Mouse (Mus musculus) 3T3-L1 (cell line): ENCODE measurements at regions not wholly inside any gene's neighbourhood (a gene's known extent, or its start where the extent isn't known, plus 50 kb on each side); places are given as distances from the start of the nearest gene placed in this dataset.
"Not testable (repeated sequence)": the region's sequence is repeated elsewhere in the genome, so short reads cannot be mapped to it uniquely, and the experiment has no call there.

ENCODE experiments used
- DNase-seq: peaks from one replicate; pipeline ENCODE4 v3.0.0-alpha.2; 2015; ENCODE audit warnings: low read depth, low spot score

DNA sequence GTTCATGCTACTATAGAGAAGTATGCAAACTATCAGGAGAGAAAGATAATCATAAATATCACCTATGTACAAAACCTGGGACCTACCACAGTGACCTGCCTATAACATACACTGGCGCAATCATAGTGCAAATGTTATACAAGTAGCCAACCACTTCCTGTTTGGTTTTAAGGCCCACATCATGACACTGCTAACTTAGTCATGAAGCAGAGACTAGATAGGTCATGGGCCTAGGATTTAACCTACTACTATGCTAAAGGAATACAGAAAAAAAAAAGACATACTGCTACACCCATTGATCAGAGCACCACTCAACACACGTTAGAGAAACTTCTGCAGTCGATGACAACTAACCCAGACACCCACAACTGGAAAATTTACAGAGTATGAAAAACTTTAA is 498.6 kb upstream of the Acvr2a start:
- DNase-seq = no peak

DNA sequence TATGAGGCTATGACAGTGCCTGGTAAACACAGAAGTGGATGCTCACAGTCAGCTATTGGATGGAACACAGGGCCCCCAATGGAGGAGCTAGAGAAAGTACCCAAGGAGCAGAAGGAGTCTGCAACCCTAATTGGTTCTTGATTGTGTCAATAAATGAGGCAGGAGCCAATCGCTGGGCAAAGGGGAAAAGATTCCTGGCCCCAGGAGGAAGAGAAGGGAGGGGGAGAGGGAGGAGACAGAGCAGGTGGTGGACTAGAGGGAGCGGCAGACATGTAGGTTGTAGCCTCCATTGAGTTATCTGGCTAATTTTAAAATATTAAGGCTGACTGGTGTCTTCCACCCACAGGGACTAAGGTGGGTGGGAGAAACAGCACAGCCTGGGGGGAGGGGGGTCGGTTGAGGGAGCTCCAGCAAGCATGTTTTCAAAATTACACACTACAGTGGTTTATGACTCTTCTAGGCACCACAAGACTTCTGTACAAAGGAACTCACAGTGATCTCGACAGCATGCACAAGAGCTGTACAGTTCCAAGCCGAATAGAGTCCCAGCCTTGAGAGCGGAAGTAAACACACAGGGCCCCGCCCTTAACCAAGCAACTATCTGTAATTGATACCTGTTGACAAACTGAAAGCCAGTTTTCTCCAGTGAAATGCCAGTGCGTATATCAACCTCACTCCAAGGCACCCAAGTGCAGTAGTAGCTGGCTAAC is 497.6 kb upstream of the Acvr2a start:
- DNase-seq = no peak

DNA sequence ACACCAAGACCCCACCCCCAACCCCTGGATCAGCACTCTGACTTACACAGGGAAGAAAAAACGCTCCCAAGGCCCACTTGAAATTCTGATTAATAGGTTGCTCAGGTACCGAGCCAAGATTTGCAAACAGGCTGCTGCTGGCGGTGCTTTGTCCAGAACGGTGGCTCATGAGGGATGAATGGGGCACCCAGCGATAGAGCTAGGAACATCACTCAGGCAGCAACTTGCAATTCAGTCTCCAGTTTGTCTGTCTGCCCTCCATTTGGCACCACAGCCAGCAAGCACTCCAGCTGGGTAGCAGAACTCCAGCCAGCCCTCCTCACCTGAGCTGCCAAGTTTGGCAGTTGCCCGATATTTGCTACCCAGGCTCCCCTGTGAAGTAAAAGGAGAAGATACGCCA is 496.1 kb upstream of the Acvr2a start:
- DNase-seq = no peak

DNA sequence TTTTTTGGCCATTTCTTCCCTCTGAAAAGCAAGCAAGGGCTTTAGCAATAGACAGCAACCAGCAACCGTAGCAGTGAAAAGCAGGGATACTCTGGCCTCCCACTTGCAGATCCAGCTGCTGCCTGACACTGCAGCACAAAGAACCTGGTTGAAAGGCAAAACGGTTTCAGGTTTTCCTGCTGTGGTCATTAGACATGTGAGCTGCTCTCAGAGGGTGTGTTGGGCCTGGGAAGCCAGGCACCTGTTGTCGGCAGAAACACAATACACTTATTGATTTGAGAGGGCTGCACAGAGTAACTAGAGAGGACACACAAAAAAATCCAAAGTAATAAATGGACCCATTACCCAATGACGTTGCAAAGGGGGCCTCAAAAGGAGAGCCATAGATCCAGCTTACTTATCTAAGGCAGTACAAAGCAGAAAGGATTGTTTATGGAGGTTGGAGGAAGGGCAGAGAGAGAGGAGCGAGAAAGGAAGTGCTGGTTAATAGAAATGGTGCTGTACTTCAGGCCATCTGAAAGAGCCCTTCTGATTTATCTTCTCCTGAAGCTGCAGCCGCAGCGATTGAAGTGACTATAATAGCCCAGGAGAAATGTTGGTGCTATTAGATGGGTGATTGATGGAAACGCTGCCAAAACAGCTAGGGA is 495.4 kb upstream of the Acvr2a start:
- no peak for DNase-seq

DNA sequence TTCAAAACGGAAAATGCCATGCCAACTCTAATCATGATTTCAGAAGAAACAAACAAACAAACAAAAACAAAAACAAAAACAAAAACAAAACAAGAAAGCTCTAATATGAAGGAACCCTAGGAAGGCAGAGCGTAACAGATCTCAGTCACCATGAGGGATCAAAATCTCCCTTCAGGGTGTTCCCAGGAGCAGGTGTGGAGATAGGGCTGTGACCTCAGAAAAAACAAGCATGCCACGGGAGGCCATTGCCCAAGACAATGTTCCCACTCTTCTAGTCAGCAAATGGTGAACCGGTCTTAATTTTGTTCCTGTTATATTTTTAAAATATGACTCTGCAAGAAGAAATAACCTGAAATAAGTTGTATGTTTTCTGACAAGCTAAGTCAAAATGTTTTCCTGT is 492.4 kb upstream of the Acvr2a start:
- DNase-seq = no peak

DNA sequence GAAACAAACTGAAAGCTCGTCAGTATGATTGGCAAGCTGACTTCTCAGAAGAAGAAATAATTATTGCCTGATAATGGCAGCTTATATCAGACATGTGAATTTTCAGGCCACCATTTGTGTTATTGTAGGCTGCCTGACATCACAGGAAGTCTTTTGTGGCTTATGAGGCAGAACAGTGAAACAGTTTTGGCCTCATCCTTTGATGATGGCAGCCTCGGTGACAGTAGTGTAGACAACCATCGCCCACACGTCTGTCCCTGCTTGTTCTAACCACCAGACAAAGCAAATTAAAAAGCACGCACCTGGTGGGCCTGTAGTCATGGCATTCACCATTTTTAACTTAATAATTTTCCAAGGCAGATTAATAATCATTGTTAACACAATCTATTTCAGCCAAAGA is 491.6 kb upstream of the Acvr2a start:
- DNase-seq = no peak

DNA sequence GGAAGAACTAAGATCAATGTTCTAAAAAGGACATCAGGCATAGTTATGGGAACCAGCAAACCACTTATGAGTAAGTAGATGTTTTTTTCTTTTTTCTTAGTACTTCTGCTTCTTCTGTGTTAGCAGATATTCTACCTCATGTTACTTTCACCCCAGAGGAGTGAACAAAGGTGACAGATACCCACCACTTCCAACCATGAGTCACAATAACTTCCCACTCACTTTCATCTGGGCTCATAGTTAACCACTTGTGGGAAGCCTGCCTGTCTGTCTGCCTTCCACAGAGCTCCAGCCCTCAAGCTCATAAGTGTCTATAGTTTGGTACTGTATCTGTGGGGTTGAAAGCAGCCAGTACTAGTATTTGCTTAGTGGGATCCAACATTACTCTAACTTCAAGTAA is 485.7 kb upstream of the Acvr2a start:
- DNase-seq = no peak

DNA sequence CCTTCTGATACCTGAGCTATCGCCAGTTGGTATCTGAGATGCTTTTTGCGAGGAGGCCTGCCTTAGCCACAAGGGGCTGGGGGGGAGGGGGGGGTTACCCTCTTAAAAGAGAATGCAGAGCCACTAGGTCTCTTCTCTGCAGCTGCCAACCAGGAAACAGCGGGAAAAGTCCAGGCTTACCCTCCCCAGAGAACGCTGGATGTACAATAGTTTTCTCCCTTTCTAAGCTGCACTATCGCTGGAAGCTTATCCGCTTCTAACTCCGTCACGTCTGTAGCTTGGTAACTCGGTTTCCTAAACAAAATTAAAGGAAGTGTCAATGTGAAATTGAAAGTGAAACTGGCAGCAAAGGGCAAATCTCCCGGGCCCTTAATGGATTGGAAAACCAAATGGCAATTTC is 481.1 kb upstream of the Acvr2a start:
- peak; percentile 25 for DNase-seq

DNA sequence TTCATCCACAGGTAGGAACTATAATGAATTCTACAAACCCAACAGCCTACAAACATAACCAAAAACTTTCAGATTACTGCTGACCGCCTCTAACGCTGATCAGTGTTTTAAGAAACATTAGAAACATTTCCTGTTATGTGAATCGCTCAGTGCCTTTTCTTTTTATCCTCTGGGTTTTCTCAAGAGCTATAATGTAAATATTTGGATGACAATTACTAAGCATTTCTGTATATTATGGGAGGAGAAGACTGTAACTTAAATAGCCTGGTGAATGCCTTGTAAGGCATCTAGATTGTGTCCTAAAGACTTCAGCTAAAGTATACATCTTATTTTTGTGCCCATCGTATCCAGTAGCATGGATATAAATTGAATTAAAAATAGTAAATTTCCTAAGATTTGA is 465.9 kb upstream of the Acvr2a start:
- no peak for DNase-seq

DNA sequence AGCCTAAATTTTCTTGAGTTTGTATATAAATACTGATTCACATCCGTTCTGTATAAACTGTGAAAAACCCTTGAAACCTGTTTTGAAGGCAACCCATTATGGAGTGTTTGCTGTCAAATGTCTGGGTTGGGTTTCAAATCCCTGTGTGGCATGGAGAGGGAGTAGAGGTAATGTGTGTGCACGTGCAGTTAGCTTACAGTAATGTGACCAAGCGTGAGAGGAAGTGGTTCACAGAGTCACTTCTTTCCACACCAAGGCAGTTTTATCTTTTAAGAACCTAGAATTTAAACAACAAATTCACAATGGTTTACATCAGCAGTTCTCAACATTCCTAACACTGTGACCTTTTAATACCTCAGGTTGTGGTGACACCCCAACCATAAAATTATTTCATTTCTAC is 464.1 kb upstream of the Acvr2a start:
- no peak for DNase-seq

DNA sequence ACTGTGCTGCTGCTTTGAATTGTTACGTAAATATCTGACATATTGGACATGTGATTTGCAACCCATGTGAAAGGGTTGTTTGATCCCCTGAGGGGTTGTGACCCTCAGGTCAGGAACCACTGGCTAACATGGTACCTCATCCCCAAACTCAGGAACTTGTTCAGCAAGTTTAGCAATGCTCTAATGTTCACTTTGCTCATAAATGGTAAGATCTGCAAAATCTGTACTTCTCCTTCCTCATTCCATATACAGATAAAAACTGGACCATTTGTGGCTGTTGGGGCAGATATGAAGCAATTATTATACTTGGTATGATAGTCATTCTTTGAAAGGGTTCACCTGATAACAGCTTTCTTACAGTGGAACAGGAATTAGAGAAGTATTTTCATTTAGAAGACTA is 463.7 kb upstream of the Acvr2a start:
- DNase-seq = no peak

DNA sequence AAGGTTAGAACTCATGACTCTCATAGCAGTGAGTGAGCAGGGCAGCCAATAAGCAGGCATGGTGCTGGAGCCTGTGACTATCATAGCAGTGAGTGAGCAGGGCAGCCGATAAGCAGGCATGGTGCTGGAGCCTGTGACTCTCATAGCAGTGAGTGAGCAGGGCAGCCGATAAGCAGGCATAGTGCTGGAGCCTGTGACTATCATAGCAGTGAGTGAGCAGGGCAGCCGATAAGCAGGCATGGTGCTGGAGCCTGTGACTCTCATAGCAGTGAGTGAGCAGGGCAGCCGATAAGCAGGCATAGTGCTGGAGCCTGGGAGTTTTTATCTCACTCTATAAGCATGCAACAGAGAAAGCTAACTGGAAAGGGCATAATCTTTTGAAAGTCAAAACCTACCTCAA is 442.3 kb upstream of the Acvr2a start:
- not testable (repeated sequence) for DNase-seq

DNA sequence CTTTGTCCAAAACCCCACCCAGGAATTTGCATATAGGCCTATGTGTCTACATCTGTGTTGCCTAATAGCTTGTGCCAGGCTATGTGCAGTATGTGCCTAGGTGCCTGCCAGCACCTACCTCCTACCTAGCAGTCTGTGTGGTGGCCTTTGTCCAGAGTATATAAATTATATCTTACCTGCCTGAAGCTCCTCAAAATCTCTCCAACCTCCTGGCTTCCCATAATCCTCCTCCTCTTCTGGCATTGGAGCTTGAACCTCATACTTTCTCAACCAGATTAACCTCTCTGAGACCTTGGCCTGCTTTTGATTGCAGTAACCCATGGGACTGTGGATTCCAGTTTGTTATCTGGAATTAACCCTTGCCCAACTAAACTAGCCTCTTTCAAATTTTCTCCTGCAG is 440.8 kb upstream of the Acvr2a start:
- no peak for DNase-seq

DNA sequence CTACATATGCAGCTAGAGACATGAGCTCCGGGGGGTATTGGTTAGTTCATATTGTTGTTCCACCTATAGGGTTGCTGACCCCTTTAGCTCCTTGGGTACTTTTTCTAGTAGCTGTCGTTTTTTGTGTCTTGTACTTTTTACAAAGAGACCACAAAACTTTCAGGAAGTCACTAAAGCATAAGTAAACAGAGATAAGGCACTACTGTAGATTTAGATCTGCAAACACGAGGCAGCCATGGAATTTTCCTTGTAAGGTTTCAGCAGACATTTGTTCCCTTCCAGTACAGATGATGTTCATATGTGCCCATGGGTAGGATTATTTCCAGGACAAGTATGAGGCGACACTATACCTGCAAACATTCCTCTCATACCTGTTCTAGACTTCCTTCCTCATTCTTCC is 439.6 kb upstream of the Acvr2a start:
- no peak for DNase-seq

DNA sequence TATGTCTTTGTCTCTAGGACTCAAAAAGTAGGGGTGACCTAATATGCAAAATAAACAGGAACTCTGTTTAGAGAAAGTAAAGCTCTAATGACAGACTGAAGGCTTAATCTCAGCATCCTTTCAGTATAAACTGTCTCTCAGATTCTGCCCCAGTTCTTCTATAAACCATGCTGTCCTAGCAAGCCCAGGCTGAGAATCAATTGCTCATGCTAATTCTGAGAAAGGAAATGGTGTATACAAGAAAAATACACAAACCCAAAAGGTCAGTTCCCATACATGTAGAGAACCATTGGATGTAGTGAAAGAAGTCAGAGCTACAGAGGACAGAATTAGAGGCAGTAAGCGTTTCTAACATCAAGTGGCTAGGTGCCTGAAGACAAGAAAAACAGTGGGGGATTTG is 435.7 kb upstream of the Acvr2a start:
- no peak for DNase-seq

DNA sequence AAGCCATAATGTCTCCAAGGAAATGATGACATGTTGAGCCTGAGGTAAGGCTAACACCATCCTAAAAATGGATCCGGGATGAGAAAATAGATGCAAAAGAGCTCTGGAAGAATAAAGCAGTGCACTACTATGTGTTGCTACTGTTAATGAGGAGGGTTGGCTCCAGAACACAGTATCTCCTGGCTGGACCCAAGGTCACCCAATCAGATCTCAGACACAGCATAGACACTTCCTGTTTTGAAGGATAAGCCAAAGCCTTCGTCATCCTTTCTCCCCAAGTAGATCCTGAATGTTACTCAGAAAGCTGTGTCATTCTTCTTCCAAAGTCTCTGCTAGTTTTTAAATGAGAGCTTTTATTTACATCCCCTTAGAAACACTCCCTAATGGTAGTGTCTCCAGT is 435.2 kb upstream of the Acvr2a start:
- no peak for DNase-seq

DNA sequence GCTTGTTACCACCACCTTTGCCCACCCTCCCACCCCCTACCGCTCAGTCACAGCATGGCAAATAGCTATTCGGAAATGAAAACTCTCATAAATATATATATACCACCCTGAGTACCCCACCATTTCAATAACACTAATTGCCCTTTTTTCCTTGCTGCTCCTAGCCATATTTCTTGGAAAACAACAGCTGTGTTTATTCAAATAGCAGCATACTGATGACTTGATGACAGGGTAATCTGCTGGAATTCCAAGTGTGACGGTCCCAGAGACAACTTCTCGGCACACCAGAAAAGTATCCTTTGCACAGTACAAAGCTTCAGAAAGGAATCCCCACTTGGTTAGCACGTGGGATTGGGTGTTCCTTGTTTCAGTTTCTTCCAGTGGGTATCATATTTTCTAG is 433.8 kb upstream of the Acvr2a start:
- DNase-seq = peak; percentile 56

DNA sequence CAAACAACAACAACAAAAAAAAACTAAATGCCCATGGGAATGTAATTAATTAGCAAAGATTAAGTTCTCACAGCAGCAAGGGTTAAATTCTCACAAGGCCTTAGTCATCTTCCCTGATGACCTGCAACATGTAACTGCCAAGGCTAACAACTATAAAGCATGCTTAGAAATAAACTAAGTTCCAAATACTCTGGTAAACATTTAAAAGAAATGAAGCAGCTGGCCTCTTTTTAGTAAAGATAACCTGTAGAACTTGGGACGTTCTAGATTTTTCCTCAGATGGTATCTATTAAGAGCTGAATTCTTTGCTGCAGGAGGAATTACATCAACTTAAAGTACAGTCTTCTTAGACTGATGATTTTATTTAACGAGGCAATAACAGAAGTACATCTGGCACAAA is 433.1 kb upstream of the Acvr2a start:
- DNase-seq = no peak

DNA sequence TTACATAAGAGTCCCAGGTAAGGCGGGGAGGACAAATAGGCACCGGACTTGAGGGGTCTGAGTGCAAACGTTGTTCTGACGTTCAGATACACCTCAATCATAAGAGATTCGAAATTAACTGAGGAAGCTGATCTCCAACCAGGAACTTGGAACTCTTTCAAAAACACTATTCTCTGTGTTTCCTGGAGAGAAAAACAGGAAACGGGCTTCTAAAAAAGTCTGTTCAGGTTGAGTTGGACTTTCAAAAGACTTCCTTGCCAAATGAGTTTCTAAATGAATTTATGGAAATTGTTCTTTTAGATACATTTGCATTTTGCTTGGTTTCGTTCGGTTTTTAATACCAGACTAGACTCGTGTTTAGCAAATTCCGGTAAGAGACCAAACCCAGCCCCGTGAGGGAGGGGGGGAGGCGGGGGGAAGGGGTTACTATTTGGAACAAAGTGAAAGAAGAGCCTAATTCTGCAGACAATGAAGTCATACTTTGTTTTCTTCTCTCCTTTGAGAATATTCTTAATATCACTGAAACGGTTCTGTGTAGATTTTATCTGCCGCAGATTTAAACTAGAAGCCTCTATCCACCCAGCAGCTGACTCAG is 432.3 kb upstream of the Acvr2a start:
- no peak for DNase-seq

DNA sequence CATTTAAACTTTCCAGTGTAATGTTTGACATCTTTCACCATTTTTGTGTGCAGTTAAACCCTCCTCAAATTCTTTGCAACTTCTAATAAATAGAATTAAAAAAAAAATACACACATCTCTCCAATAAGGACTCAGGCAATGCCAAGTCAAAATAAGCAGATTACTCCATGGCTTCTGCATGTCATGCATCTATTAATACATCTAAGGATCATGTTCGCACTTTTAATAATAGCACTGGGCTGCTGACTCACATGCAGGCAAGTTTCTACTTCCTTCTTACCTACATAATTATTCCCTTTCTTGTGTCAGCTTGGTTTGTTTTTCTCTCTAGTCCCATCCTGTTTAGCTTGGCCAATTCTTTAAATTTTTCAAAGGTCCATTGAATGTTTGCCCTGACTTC is 415.4 kb upstream of the Acvr2a start:
- DNase-seq = no peak

DNA sequence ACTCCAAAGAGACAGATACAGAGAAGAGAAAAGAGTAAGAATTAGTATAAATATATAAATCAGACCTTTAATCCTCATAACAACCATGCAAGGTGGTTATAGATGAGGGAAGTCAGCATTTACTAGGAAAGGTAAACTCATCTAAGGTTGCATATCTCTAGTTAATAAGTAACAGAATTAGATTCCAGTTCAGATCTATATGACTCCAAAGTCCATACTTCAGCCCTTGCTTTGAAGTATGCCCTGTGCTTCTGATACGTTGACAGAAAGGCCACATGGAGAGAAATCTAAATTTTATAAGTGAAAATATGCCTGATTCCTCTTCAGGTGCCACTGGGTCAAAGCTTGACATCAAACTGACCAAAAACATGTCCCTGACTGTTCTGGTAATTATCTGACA is 414.7 kb upstream of the Acvr2a start:
- no peak for DNase-seq

DNA sequence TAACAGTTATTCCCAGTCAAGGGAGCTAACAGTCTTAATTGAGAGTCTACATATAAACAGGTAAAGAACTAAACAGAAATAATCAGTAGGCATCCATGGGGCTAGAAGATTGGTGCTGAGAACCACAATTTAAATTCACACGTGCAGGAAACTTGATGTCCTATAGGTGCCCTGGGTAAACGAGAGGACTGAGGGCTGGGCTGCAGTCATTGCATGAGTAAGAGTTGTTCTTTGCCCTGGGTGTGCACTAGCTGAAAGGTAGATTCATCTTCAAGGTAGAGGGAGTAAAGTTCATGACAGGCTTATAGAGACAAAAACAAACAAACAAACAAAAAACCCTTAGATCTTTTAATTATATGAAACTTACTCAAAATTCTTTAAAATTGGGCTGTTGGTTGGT is 411.1 kb upstream of the Acvr2a start:
- no peak for DNase-seq

DNA sequence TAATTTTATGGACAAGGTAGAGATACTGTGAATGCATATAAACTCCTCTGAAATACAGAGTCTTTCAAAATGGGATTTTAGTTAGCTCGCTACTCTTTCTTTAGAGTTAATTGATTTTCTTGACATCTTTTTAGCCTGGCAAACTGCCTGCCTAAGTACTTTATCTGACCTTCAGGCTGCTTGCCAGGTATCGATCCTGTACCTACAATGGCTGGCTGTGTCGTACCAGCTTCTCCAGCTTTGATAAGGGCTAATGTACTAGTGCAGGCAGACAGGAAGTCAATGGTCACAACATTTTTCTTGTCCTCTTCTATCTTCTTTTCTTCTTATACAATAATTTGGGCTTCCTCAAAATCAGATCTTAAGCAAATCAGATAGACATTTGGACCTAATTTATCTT is 409.4 kb upstream of the Acvr2a start:
- no peak for DNase-seq
